Mouse (Mus musculus) frontal cortex, postnatal 36 days (tissue): Measurements from ENCODE around the gene Zar1.
"Not testable (repeated sequence)": the region's sequence is repeated elsewhere in the genome, so short reads cannot be mapped to it uniquely, and the experiment has no call there.

Source experiments
- DNase-seq, 2 experiments: peaks; one replicate each; pipeline ENCODE4 v3.0.0; 2022; ENCODE audit warnings: low spot score in 2 of 2

Gene Zar1

DNA sequence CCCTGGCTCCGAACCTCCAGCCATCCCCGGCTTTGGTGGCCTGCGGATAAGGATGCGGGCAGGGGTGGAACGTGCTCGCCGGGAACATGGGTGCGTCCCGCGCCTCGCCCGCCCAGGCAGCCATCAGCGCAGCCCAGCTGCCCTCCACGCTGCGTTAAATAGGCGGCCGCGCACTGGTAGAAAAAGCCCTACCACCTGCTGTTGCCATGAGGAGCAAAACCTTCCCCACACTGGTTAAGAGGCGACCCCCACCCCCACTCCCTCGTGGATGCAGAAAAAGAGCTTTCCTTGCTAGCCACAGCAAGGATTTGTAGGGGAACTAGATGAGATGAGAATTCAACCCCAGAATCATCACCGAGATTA, at the start of gene Zar1:
TSS of gene Zar1 (minus strand) at position 285 of the 363 bp plus-strand sequence.
- DNase-seq: not testable (repeated sequence)

DNA sequence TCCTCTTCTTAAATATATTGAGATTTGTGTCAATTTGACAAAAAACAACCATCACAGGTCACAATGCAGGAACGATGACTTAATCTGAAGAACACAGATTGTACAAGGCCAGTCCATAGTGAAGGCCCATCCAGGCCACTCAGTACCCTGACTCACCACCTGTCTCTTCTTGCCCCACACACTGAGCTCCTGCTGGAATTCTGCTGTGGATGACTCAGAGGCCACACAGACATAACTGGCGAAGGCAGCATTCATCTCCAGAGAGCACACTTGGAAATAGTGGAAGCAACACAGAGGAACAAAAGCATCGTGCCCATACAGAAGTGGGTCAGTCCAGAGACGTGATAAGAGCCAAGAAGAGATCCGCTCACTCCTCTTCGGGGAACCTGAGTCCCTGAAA, 49.0 kb upstream of the Zar1 start:
- no peak for DNase-seq

DNA sequence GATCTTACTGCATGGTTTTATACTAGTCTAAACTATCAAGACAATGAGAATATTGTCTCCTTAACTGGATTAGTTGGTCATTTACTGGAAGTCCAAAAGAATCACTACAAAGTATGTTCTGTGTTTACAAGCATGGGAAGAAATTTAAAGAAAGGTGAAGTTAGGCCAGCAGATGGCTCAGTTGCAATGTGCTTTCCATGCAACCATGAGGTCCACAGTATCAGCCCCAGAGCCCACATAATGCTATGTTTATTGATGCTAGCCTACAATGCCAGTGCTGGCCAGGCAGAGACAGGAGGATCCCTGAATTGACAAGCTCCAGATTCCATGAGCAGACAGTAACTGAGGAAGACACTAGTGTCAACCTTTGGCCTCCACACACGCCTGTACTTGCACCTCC, 40.0 kb upstream of the Zar1 start:
- no peak for DNase-seq

DNA sequence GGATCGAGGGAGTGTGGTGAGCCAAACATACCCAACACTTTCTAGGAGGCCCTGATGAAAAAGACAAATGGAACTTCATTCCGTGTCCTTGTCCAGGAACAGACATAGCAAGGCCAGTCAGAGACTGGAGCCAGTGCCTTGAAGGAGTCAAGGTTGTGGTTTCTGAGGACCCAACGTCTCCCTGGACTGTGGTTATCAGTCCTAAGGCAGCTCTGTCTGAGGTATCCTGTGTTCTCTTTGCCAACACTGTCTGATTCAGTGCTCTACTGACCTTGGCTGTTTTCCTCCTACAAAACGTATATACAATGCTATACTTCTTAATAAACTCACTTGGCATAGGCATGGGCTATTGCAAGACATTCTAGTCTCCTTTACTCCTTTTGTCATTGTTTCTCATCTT, 36.4 kb upstream of the Zar1 start:
- no peak for DNase-seq

DNA sequence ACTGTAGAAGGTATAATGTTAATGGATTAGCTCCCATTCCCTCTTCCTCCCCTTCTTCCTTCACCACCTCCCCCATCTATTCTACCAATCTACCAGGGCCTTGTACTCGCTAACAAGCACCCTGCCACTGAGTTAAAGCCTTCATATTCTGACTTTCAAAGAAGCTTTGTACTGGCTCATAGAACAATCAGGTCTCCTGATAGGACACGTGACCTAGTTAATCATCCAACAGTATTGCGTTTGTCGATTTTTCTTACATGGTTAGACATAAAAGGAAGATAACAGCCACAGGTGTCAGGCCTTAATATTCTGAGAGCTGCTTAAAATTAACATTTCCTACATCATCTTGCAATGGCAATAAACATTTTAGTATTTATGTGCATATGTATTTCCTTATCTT, 22.1 kb upstream of the Zar1 start:
- DNase-seq: no peak

DNA sequence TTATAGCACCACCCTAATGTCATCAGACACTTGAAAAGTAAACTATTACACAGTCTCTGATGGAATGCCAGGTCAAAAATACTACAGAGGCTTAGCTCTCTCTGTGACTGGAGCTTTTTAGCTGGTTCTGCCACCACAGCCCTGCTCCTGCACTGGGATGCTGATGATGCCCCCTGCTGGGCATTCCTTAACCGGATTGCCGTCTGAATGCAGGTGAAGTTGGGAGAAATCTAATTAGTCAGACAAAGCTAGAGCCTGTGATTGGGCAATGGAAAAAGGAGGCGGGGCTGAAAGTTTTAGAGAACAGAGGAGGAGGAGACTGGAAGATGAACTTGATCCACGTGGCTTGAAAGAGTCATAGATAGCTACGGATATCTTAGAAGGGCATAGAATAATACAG, 20.0 kb upstream of the Zar1 start:
- peak in 1 of 2 experiments; percentile 16 for DNase-seq

DNA sequence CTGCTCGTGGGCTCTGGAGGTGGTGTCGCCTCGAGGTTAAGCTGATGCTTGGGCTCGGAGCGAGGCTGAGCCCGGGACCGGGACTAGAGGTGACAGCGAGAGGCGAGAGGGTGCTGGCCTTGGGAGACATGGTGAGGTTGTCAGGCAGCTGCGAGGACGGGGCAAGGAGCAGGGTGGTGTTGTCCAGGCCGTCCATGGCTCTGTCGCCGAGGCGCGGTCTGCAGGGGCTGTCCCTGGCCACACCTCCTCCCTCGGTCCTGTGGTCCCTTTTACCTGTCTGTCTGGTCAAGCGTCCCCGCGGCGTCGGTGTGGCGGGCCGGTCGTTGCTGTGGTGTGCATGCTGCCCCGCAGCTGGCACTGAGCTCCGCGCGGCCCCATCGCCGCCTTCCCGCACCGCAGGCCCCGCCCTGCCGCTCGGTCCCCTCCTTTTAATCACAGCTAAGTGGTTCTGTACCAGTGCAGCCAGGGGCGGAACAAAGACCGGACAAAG, 6.2 kb upstream of the Zar1 start, which contains the start of gene Gm5868:
TSS of gene Gm5868 (minus strand) at position 360 of the 490 bp plus-strand sequence.
- DNase-seq: no peak

DNA sequence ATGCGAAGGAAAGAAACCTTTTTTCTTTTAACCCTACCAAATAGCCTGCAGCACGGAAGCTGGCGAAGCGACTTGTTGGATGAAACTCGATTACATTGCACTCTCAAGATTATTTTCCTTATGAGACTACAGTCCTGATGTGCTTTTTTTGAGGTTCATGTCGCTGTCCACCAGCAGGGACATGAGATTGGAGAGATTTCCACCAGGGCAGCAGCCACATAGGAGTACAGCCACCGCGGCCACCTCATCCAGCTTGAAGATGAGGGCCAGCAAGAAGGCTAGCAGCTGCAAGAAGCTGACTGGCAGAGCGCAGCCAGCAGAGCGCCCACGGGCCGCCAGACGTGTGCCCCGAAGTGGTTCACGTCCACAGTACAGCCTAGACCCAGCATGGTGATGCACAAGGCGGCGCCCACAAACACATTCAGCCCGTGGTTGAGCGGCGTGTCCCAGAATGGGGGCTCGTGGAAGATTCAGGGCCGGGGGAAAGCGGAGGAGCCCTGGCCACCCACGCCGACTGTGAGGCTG, 5.7 kb upstream of the Zar1 start:
- not testable (repeated sequence) for DNase-seq

DNA sequence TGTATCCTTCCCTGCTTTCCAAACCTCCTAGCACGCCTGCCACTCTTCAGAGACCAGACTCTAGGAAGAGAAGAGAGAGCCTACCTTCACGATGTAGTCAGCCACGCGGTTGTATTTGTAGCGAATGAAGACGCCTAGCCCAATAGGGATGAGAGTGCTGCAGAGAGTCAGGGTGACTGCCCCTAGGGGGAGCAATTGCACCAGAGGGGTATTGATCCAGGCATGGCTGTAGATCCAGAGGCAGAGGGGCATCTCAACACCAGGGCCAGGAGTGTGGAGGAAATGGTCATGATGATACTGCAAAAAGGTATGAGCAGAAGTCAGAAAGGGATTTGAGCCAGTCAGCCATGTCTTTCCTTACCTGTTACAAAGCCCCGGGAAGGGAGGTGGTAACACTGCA, 5.1 kb upstream of the Zar1 start:
- DNase-seq: not testable (repeated sequence)

DNA sequence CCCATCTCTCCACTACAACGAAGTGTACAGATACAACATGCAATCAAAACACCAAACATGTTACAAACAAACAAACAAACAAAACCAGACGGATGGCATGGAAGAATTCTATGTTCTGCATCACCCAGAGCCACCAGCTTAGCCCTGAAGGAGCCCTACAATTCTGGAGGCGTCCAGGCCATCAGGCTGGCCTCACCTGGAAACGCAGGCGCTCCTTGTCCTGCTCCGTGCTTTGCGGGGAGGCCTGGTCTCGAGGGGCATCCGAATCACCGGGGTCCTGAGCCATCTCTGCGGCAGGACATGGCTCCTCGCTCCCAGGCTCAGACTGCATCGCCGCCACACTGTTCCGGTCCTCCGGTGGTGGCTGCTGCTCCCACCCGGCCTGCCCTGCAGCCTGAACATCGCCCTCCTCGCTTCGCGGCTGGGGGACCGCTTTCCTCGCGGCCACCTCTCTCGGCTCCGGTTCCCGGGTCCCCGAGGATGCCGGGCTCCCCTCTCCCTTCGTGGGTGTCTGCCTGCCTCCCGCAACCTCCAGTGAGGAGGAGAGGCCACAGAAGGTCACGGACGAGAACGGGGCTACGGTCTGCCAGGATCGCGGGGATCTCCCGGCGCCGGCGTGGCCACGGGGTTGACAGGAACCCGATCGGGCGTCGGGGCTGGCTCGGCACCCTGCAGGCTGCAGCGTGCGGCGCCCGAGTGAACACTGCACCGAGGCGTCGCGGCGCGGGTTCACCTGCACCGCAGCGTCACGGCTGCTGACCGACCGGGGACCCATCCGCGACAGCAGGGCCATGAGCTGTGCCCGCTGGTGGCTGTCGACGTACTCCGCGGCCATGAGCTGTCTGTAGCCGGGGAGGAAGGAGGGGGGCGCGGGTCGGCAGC, 725 bp downstream of the Zar1 start:
- DNase-seq: not testable (repeated sequence)

DNA sequence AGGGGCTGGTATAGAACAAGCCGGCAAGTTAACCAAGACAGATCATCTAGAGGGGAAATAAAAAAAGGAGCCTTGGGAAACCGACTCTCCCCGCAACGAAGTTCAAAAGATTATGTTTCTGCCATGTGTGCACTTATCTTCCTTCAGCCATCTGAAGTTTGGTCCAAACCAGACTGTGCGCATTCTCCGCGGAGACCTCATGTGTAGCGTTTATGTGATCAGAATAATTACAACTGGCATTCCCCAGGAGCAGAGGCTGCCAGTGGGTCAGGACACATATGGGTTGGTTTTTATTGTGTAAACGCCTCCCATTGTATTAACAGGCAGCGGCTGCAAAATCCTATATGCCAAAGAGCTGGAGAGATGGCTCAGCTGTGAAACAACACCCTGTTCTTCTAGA, 1.5 kb downstream of the Zar1 start:
- not testable (repeated sequence) for DNase-seq

DNA sequence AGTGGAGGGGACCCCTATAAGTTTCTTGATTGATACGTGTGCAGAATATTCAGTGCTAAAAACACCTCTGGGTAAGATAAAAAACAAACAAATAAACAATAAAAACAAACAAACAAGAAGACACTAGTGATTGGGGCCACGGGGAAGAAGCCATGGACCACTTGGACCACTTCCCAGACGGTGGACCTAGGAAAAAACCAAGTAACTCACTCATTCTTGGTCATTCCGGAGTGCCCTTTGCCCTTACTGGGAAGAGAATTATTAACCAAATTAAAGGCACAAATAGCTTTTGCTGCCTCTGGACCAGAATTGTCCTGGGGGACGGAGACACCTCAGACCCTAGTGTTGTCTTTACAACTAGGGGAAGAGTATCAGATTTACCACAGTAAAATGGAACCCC, 15.4 kb downstream of the Zar1 start:
- DNase-seq: no peak

DNA sequence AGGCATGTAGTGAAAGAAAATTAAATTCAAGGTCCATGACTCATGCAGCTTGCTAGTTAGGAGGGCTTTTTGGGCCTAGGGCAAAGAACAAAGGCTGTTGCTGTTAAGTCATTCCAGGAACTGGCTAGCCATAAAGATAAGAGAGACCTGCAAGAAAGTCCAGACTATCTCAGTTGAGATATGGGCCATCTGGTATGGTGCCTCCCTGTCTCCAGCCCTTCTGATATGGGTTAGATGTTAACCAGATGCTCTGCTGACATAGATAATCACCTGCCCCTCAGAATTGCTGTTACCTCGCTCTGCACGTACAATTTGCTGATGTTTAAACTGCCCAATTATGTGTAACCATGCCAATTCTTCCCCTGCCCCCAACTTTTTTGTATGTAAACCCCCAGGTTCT, 17.9 kb downstream of the Zar1 start:
- not testable (repeated sequence) for DNase-seq

DNA sequence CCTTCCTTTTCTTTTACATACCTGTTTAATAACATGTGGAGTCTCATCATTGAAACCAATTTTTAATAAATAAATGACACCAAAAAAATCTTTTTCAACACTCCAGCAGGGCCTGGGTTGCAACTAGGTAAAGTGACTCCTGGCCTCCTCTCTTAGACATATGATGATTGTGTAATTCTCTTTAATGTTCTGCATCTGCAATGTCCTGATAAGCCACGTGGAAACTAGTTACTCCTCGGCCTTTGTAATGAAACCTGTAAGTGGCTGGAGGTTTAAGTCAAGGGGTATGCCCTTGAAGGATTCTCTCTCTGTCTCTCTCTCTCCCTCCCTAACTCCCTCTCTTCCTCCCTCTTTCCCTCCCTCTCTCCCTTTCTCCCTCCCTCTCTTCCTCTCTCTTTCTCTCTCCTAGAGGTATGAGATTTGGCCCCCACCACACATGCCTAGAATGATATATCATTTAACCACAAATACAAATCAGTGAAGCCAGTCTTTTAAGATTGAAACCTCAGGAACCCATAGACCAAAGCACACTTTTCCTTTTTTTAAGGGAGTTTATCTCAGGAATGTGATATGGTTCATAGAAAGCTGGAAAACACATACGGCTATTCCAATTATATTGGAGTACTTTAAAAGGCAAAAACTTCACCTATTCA, 20.0 kb downstream of the Zar1 start:
- DNase-seq: no peak

DNA sequence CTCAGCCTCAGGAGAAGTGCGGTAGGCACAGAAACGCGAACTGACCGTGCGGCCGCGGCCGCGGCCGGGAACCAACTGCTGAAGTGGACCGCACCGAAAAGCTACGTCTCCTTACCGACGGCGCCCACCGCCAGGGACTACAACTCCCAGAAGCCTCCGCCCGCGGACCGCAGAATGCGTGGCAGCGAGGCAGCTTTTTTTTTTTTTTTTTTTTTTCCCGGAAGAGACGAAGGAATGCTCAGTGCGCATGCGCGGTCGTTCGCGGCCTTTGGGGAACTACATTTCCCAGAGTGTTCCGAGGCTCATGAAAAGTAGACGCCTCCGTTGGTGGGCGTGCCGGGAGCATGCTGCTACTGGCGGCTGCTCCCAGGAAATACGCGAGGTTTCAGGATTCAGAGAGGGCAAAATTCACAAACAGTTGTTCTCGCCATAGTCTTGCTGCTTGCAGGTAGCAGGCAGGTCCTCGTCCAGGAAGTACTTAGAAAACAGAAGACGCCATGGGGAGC, 21.5 kb downstream of the Zar1 start, which contains the start of gene Nfxl1:
TSS of gene Nfxl1 (minus strand) at position 141 of the 506 bp plus-strand sequence.
- peak; percentile 95 to 97 for DNase-seq

DNA sequence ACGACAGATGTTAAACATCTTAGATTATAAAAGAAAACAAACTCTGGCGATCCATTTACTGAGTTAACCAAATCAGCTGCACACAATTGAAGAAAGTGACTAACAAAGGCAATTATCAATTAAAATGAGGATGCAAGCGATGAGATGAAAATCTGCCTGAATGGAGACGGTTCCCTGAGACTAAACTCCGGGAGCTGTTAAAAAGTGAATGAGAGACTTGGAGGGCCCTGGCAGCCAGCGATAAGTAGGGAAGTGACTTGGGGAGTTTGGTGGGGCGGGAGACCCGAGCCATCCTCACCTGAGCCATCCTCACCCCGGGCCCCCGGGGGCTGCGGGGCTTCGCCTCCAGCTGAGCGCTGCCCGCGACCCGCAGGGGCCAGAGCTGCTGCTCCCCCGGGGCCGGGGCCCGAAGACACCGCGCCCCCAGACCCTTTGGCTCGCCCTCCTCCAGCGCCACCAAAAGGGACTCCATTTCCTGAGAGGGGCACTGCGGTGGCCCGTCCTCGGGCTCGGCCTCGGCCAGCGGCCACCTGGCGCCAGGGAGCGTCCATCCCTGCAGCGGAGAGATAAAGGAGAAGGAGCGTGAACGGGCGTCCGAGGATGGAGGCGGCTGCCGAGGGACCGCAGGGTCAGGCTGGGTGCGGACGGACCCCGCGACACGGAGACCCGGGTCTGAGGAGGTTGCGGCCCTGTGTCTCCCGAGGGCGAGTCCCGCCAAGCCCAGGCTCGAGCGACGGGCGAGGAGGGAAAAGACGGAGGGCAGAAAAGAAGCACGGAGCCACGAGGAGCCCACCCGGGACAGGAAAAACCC, 22.1 kb downstream of the Zar1 start:
- peak in 1 of 2 experiments; percentile 7 for DNase-seq

DNA sequence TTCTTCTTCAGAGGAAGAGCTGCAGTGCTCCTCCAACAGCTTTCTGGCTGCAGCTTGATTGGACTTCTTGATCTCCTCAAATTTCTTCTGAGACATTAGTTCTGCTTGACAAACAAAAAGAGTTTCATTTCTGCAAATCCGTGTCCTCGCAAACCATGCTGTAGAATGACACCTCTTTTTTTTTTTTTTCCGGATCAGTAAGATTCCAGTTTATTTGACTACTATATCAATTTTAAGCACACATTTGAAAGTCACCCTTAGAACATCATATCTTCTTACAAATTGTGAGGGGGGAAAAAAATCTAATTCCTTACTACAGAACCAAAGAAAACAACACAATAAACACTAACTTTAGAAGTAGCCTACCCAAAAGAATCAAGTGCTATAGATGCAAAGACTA, 24.8 kb downstream of the Zar1 start:
- no peak for DNase-seq

DNA sequence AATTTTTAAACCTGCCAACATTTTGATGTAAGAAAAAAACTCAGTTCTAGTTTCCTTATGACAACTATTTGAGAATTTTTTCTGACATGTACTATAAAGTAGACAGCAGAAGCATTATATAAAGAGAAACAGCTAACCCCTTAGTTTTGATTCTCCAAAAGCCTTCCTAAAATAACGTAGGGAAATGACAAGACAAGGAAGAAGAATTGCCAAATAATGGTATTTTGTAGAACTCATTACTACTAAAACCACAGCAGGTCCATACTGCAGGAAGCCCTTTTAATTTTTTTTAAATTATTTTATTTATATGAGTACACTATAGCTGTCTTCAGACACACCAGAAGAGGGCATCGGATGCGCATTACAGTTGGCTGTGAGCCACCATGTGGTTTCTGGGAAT, 29.8 kb downstream of the Zar1 start:
- no peak for DNase-seq

DNA sequence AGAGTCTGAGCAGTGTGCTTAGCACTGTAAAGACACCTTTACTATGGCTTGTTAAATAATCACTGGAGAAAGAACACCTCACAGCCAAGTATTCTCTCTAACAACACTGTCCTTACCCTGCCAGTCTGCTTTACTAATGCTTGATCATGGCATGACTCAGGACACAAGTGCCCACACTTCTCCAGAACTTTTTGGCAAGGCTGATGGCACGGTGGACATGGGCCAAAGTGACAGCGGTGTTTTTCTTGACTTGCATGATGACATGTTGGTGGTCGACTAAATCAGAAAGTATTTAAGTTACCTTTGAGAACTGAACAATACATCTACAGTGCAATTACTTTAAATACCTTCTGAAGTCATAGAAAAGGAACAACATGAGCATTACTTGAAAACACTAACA, 52.2 kb downstream of the Zar1 start:
- no peak for DNase-seq
